Mouse (Mus musculus) E14TG2a.4 (cell line): Measurements from ENCODE around the gene Jrkl.

Experiments
- CTCF ChIP-seq: conservative IDR thresholded peaks from 2 replicates; pipeline ENCODE4 v1.5.1; 2014; ENCODE audit warnings: low read length
- NANOG ChIP-seq: IDR thresholded peaks from 2 replicates; pipeline ENCODE4 v1.6.1; 2014; ENCODE audit warnings: borderline replicate concordance, low read length, mixed read lengths
- POU5F1 ChIP-seq: IDR thresholded peaks from 2 replicates; pipeline ENCODE4 v1.6.1; 2014; ENCODE audit warnings: low read length, borderline replicate concordance

GRCm38 (mm10) chr9:13225872-13226271 lies 19.8 kb downstream of the Jrkl start:
- no peak for TF ChIP-seq CTCF
- no peak for TF ChIP-seq NANOG
- TF ChIP-seq POU5F1, result no peak
